Mouse (Mus musculus): ENCODE data around the gene Zwilch. TPM values are rescaled to one million over a fixed set of nuclear protein-coding genes. Genes with fewer than 3 reads are reported as not detected.

Gene Zwilch
- polyA plus RNA-seq (2015; fragmentation: Nextera tagmentation; extraction: Ambion mirVana): 16.3 and 19.5 TPM in 2 replicates

DNA sequence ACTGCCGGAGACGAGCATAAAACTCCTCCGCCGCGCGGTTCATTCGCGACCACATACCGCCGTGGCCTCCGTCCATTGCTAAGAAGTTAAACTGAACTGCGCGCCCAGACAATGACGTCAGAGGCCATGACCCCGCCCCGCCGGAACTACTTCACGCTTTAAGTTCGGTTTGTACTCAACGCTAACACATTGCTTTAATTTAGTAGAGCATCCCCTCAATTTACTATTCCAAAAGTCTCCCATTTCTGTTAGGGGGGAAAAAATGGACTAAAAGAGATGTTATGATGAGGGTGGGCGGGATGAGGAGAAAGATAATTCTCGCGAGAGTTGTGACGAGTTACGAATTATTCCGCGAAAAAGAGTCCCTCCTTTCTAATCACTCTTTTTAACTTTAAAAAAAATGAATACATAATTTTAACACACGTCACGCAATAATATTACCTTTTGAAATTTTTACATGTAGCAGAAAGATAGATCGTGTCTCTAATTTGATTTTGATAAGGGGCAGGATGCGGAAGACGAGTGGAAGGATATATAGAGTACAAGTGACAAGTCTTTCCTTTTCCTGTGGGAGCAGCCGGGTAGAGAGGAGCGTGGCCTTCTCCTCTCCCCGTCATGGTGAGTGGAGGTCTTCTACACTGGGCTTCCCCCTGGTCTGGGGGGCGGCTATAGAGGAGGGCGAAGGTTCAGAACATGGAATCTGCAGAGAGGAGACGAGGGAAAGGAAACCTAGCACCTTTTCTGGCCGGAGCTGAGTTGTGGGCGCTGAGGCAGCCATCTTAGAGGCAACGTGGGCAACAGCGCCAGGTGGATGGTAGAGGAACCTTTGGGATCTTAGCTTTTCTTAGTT is at the start of gene Zwilch, which contains the start of gene Rpl4:
Gene Zwilch (minus strand): TSS at position 289 of the 850 bp plus-strand sequence.
Gene Rpl4 (plus strand): TSS at position 560 of the 850 bp plus-strand sequence.
- ATAC-seq (ENCODE audit: insufficient number of reproducible peaks, low FRiP score, low TSS enrichment, low read depth): peak; percentile 88
- peak within 1 kb of the TSS; percentile 99 for H3K27ac ChIP-seq (replicated peaks)
- peaks cover 34% of the 10 kb centered on the region for H3K36me3 ChIP-seq
- under 1% methylated on average over 42 of the region's 42 CpGs for WGBS
- H3K4me3 ChIP-seq (replicated peaks): peak within 1 kb of the TSS; percentile 96
- H3K27me3 ChIP-seq: no peaks in the 10 kb centered on the region
- no peaks in the 10 kb centered on the region for H3K9me3 ChIP-seq (replicated peaks)
- peak within 1 kb of the TSS; percentile 75 for H3K4me2 ChIP-seq (replicated peaks)
- peaks cover 21% of the 10 kb centered on the region for H3K4me1 ChIP-seq
- peak within 1 kb of the TSS; percentile 94 for H3K9ac ChIP-seq

DNA sequence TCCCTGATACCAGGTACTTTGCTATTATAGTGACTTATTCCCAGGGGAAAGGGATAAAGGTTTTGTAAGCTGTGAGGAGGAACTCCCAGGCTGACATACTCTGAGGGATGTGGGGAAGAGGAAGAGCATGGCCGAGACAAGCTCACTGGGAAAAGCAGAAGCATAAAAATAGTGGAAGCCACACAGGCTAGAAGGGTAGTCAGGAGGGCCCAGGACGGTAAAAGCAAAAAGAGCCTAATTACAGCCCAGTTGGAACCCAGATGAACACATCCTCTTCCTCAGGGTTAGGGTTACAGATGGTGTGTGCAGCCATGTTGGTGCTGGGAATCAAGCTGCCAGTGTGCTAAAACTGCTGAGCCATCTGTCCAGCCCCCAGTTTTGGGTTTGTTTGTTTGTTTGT is 49.2 kb upstream of the Zwilch start:
- WGBS: 48% methylated on average over 2 of the region's 2 CpGs
- ATAC-seq (ENCODE audit: insufficient number of reproducible peaks, low FRiP score, low TSS enrichment, low read depth): peak; percentile 11; the same call in 1 of the 2 replicates
- Histone ChIP-seq H3K4me3 (replicated peaks) (no peak overlapping the region), H3K9me3 (replicated peaks) (no peaks in the 10 kb centered on the region), H3K36me3 (no peaks in the 10 kb centered on the region), H3K9ac (no peak overlapping the region), H3K27ac (replicated peaks) (no peak overlapping the region), H3K4me2 (replicated peaks) (no peak overlapping the region), H3K27me3 (no peaks in the 10 kb centered on the region), H3K4me1 (0 out of 2 replicates have a peak, but pooled peaks cover 9% of the 10 kb centered on the region)

DNA sequence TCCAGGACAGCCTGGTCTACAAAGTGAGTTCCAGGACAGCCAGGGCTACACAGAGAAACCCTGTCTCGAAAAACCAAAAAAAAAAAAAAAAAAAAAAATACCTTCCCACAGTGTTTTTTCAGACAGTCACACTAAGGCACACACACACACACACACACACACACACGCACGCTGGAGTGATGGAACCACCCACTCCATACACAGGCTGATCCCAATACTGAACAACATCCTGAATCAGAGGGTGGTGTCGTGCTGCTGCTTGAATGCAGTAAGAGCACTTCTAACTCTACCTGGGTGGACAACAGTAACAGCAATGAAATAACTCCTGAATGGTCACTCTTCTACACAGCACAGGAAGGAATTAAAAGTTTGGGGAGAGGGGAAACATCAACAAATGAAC is 48.6 kb upstream of the Zwilch start:
- no peaks in the 10 kb centered on the region for H3K9me3 ChIP-seq (replicated peaks)
- peaks cover 15% of the 10 kb centered on the region; the same call in 1 of the 2 replicates for H3K4me1 ChIP-seq
- ATAC-seq (ENCODE audit: insufficient number of reproducible peaks, low FRiP score, low TSS enrichment, low read depth): no peak
- H3K36me3 ChIP-seq: no peaks in the 10 kb centered on the region
- no peak overlapping the region for H3K4me2 ChIP-seq (replicated peaks)
- no peaks in the 10 kb centered on the region for H3K27me3 ChIP-seq
- H3K27ac ChIP-seq (replicated peaks): no peak overlapping the region
- WGBS: 82% methylated on average over 4 of the region's 4 CpGs
- H3K4me3 ChIP-seq (replicated peaks): no peak overlapping the region
- no peak overlapping the region for H3K9ac ChIP-seq

DNA sequence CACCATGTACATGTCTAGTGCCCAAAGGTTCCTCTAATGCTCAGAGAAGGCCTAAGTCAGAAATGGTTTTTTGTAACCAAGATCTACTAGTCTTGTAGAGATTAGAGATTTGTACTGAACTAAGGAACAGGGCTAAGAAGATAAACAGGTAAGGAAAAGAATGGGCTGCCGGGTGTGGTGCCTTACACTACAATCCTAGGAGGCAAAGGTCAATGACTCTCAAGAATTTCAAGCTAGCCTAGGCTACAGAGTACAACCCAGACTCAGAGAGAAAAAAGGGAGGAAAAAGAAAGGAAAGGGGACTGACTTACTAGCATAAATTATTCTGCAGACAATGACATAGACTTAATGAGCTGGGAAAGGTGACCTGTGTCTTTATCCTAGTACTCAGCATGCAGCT is 47.7 kb upstream of the Zwilch start:
- no peak overlapping the region for H3K27ac ChIP-seq (replicated peaks)
- H3K4me1 ChIP-seq: peaks cover 17% of the 10 kb centered on the region; the same call in 1 of the 2 replicates
- no peak for ATAC-seq (ENCODE audit: insufficient number of reproducible peaks, low FRiP score, low TSS enrichment, low read depth)

DNA sequence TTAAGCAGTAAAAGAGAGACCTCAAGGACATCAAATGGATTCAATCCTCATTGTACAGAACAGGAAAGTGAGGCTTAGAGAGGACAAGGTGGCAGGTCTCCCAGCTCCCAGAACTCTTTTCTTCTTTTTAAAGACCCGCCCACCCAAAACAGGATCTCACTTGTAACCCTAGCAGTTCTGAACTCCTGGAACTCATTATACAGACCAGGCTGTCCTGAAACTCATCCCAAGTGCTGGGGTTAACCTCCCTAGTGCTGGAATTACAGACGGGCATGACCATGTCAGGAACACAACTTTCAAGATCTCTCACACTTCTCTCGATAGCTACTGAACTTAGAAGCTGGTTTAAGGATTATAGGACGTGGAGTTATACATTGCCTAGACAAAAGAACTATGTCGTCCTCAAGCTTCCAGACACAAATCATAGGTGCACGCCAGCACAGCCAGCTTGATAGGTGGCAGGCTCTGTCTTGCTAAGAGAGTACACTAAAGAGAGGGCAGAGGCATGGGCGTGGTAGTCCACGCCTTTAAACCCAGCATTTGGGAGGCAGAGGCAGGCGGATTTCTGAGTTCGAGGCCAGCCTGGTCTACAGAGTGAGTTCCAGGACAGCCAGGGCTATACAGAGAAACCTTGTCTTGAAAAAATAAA is 47.0 kb upstream of the Zwilch start:
- H3K4me1 ChIP-seq: peaks cover 17% of the 10 kb centered on the region; the same call in 1 of the 2 replicates
- H3K9ac ChIP-seq: no peak overlapping the region
- no peaks in the 10 kb centered on the region for H3K9me3 ChIP-seq (replicated peaks)
- H3K4me2 ChIP-seq (replicated peaks): no peak overlapping the region
- ATAC-seq (ENCODE audit: insufficient number of reproducible peaks, low FRiP score, low TSS enrichment, low read depth): no peak
- 58% methylated on average over 10 of the region's 10 CpGs for WGBS
- H3K27me3 ChIP-seq: no peaks in the 10 kb centered on the region
- peak overlapping the region; percentile 63 for H3K27ac ChIP-seq (replicated peaks)
- H3K4me3 ChIP-seq (replicated peaks): no peak overlapping the region
- no peaks in the 10 kb centered on the region for H3K36me3 ChIP-seq

More for the DNA sequence above, 47.7 kb upstream of the Zwilch start:
- Histone ChIP-seq H3K4me2 (replicated peaks) (no peak overlapping the region), H3K9ac (no peak overlapping the region), H3K27me3 (no peaks in the 10 kb centered on the region), H3K9me3 (replicated peaks) (no peaks in the 10 kb centered on the region), H3K4me3 (replicated peaks) (no peak overlapping the region), H3K36me3 (no peaks in the 10 kb centered on the region)
- 76% methylated on average over 1 of the region's 1 CpGs for whole genome bisulfite sequencing

DNA sequence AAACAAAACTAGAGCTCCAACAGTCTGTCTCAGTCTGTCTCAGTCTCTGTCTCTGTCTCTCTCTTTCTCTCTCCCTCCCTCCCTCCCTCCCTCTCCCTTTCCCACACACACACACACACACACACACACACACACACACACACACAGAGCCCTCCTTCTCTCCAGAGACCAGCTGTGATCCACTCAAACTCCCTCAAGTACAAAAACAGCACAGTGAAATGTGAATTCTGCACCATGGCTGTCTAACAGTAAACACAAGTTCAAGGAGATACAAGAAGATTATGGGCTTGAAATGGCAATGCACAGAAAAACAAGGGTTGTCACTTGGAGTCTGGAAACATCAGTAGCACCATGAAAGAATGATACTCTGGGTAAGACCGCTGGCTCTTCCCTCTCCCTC is 46.4 kb upstream of the Zwilch start:
- no peak for ATAC-seq (ENCODE audit: insufficient number of reproducible peaks, low FRiP score, low TSS enrichment, low read depth)
- Histone ChIP-seq H3K4me2 (replicated peaks) (no peak overlapping the region), H3K4me3 (replicated peaks) (no peak overlapping the region), H3K27me3 (no peaks in the 10 kb centered on the region), H3K4me1 (peaks cover 17% of the 10 kb centered on the region; the same call in 1 of the 2 replicates), H3K9ac (no peak overlapping the region), H3K36me3 (no peaks in the 10 kb centered on the region), H3K9me3 (replicated peaks) (no peaks in the 10 kb centered on the region), H3K27ac (replicated peaks) (peak overlapping the region; percentile 24)
- 31% methylated on average over 1 of the region's 1 CpGs for WGBS

DNA sequence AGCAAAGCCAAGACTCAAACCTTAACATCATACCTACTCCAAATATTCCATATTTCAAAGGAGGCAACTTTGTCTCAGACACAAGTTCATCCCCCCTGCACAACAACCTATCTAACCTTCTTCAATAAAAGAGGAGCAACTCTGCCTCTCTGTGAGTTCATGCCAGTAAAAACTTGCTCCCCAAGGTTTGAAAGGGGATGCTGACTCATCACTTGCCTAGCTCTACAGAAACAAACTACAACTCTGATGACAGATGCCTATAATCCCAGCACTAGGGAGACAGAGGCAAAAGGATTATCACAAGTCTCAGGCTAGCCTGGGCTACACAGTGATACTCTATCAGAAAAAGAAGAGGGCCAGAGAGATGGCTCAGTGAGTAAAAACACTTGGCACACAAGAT is 45.0 kb upstream of the Zwilch start:
- ATAC-seq (ENCODE audit: insufficient number of reproducible peaks, low FRiP score, low TSS enrichment, low read depth): no peak
- Histone ChIP-seq H3K4me1 (peaks cover 17% of the 10 kb centered on the region; the same call in 1 of the 2 replicates), H3K36me3 (peaks cover 6% of the 10 kb centered on the region; the same call in 1 of the 2 replicates), H3K9me3 (replicated peaks) (no peaks in the 10 kb centered on the region), H3K27me3 (no peaks in the 10 kb centered on the region), H3K27ac (replicated peaks) (no peak overlapping the region), H3K4me2 (replicated peaks) (no peak overlapping the region), H3K9ac (no peak overlapping the region), H3K4me3 (replicated peaks) (no peak overlapping the region)

DNA sequence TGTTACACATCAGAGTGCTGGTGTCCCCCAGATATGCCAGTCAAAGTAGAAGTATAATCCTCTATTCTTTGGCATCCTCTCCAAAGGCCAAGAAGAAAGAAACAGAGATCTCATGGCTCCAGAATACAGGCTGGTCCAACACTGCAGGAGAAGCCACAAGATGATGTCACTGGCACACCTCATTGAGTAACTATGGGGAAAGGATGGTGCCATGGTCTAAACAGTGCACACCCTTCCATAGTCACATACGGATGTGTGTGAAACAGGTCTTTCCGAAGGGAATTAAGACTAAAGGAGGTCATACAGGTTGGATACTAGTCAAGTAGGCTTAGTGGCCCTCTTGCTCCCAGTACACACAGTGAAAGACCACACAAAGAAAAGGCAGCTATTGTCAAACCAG is 43.7 kb upstream of the Zwilch start:
- no peak overlapping the region for H3K4me2 ChIP-seq (replicated peaks)
- no peak for ATAC-seq (ENCODE audit: insufficient number of reproducible peaks, low FRiP score, low TSS enrichment, low read depth)
- peaks cover 6% of the 10 kb centered on the region; the same call in 1 of the 2 replicates for H3K36me3 ChIP-seq
- no peaks in the 10 kb centered on the region for H3K27me3 ChIP-seq
- peaks cover 17% of the 10 kb centered on the region; the same call in 1 of the 2 replicates for H3K4me1 ChIP-seq
- 89% methylated on average over 2 of the region's 2 CpGs for WGBS
- H3K27ac ChIP-seq (replicated peaks): no peak overlapping the region; the same call in 1 of the 2 replicates
- H3K9ac ChIP-seq: no peak overlapping the region
- no peaks in the 10 kb centered on the region for H3K9me3 ChIP-seq (replicated peaks)
- no peak overlapping the region for H3K4me3 ChIP-seq (replicated peaks)

DNA sequence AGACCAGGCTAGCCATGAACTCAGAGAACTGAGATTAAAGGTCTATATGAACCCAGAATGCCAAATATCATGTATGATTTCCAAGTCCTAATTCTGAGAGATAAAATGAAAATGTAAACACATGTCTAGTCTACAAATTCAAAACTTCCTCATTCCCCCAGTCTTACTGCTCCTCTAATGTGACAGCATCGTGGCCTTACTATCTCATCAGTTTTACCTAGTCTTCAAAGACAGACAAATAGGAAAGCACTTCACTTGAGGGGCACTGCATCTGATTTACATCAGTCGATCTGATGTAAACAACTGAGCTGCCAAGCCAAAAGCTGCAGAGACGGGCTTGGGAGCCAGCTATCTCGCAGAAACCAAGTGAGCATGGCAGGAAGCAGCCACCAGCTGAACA is 43.2 kb upstream of the Zwilch start:
- no peak for ATAC-seq (ENCODE audit: insufficient number of reproducible peaks, low FRiP score, low TSS enrichment, low read depth)
- WGBS: 50% methylated on average over 4 of the region's 4 CpGs
- no peak overlapping the region; the same call in 1 of the 2 replicates for H3K27ac ChIP-seq (replicated peaks)

DNA sequence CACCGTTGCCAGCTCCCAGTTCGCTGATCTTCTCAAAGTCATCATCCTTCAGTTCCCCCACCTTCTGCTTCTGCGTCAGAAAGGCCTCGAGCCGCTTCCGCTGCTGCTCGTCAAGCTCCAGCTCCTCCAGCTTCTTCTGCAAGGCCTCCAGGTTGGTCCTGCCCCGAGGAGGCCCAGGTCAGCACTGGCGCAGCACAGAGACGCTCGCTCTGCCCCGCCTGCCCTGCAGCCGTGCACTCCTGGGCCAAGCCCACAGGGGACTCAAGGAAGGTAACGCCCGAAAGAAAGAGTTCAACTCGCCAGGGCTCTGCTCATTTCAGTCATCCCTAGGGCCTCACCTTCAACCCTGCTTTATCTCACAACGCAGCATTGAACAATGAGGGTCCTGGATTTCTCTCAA is 41.5 kb upstream of the Zwilch start:
- Histone ChIP-seq H3K4me1 (peaks cover 11% of the 10 kb centered on the region; the same call in 1 of the 2 replicates), H3K4me3 (replicated peaks) (no peak overlapping the region), H3K4me2 (replicated peaks) (no peak overlapping the region), H3K27ac (replicated peaks) (no peak overlapping the region), H3K27me3 (no peaks in the 10 kb centered on the region), H3K9ac (no peak overlapping the region), H3K36me3 (peaks cover 23% of the 10 kb centered on the region; the same call in 1 of the 2 replicates), H3K9me3 (replicated peaks) (no peaks in the 10 kb centered on the region)
- WGBS: 87% methylated on average over 17 of the region's 17 CpGs
- ATAC-seq (ENCODE audit: insufficient number of reproducible peaks, low FRiP score, low TSS enrichment, low read depth): no peak

More for the DNA sequence above, 43.2 kb upstream of the Zwilch start:
- Histone ChIP-seq H3K36me3 (peaks cover 10% of the 10 kb centered on the region; the same call in 1 of the 2 replicates), H3K9me3 (replicated peaks) (no peaks in the 10 kb centered on the region), H3K4me2 (replicated peaks) (no peak overlapping the region), H3K4me1 (peaks cover 17% of the 10 kb centered on the region; the same call in 1 of the 2 replicates), H3K4me3 (replicated peaks) (no peak overlapping the region), H3K9ac (no peak overlapping the region), H3K27me3 (no peaks in the 10 kb centered on the region)

DNA sequence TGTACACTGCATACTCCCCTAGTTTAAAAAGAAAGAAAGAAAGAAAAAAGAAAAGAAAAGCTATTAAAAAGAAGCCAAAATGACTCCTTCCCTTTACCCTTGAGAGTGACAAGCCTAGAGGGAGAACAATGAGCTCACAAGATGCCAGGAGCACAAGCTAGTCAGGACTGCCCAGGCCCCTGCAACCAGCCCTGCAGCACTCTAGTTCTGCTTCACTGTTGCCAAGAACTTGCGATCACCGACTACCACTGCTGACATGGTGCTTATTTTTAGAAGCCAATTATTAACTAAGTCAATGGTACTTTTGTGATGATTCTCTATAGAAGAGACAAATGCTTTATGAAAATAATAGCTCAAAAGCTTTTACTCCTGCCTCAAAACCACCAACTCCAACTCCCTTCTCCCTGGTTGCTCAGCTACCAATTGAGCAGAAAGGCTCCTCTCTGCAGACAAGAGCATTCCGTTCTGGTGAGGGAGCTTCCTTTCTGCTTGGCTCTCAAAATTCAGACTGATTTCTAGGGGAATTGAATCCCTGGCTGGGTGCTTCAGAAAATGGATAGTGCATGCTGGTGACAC is 34.7 kb upstream of the Zwilch start:
- 56% methylated on average over 3 of the region's 3 CpGs for WGBS
- H3K27ac ChIP-seq (replicated peaks): 0 out of 2 replicates have a peak overlapping the region, but pooled peaks have one; percentile 36

More for the DNA sequence above, 34.7 kb upstream of the Zwilch start:
- Histone ChIP-seq H3K4me1 (no peaks in the 10 kb centered on the region), H3K36me3 (peaks cover 46% of the 10 kb centered on the region), H3K27me3 (no peaks in the 10 kb centered on the region), H3K9me3 (replicated peaks) (no peaks in the 10 kb centered on the region), H3K4me3 (replicated peaks) (no peak overlapping the region), H3K9ac (no peak overlapping the region), H3K4me2 (replicated peaks) (no peak overlapping the region)
- no peak for ATAC-seq (ENCODE audit: insufficient number of reproducible peaks, low FRiP score, low TSS enrichment, low read depth)

Measured in embryonic facial prominence, embryonic 15.5 days (tissue).